Mouse (Mus musculus) olfactory bulb, adult 2 months (tissue): ENCODE data around the gene Smoc1.

Source experiments
- CTCF ChIP-seq: fragments of 200-500 bp; IDR thresholded peaks from 2 replicates; pipeline ENCODE4 v1.5.1; 2012; ENCODE audit warnings: low read depth, mild to moderate bottlenecking, low read length, moderate library complexity; ENCODE audit not compliant: insufficient read depth
- POLR2A ChIP-seq: fragments of 200-500 bp; IDR thresholded peaks from 2 replicates; pipeline ENCODE4 v1.6.1; 2012; ENCODE audit warnings: mild to moderate bottlenecking, low read depth, low read length, moderate library complexity; ENCODE audit not compliant: insufficient read depth

- TF ChIP-seq POLR2A: no peak
- TF ChIP-seq CTCF: no peak
Measured at GRCm38 (mm10) chr12:80992540-80993122, 34.0 kb upstream of the Smoc1 start.
